Mouse (Mus musculus) megakaryocyte-erythroid progenitor cell, adult 5-6 weeks (primary cell): Measurements from ENCODE around the gene Ptpro. TPM values are rescaled to one million over a fixed set of nuclear protein-coding genes. Genes with fewer than 3 reads are reported as not detected.
"Not testable (repeated sequence)": the region's sequence is repeated elsewhere in the genome, so short reads cannot be mapped to it uniquely, and the experiment has no call there.

Source experiments
- ATAC-seq: replicated peaks from 2 replicates; pipeline ENCODE4 v1.8.0; 2016; ENCODE audit warnings: mild to moderate bottlenecking, inconsistent platforms; ENCODE audit not compliant: severe bottlenecking, poor library complexity, low FRiP score, low TSS enrichment
- total RNA-seq, 2 experiments: library from RNA; stranded (forward) in 1 of 2; stranded (reverse) in 1 of 2; fragments of 200-1000, 215-1000 nt in 1 of 2; fragments of >200 nt in 1 of 2; fragmentation: Nextera tagmentation in 1 of 2; gene quantifications; 2 replicates each; pipeline ENCODE4 v1.2.3; 2014 to 2017

Ptpro gene
- total RNA-seq, 2 experiments from 2014 or later, result not detected

DNA sequence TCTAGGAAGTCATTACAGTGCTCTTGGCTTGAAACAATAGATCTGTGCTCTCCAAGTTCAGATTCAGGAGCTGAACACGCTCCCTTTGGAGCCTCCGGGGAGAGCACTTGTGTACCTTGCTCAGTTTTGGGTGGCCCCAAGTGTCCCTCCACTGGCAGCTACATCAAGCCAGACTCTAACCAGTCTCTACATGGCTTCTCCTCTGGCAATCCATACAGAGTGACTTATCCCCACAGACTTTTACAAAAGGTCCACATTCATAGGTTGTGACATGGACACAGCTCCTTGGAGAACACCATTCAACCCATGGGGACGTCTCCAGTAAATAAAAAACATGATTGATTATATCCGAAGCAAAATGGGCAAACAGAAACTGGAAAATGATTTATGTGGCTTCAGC is 185.4 kb downstream of the Ptpro start:
- ATAC-seq, result no peak

GRCm38 (mm10) chr6:137437902-137438580 is 185.9 kb downstream of the Ptpro start:
- no peak for ATAC-seq

DNA sequence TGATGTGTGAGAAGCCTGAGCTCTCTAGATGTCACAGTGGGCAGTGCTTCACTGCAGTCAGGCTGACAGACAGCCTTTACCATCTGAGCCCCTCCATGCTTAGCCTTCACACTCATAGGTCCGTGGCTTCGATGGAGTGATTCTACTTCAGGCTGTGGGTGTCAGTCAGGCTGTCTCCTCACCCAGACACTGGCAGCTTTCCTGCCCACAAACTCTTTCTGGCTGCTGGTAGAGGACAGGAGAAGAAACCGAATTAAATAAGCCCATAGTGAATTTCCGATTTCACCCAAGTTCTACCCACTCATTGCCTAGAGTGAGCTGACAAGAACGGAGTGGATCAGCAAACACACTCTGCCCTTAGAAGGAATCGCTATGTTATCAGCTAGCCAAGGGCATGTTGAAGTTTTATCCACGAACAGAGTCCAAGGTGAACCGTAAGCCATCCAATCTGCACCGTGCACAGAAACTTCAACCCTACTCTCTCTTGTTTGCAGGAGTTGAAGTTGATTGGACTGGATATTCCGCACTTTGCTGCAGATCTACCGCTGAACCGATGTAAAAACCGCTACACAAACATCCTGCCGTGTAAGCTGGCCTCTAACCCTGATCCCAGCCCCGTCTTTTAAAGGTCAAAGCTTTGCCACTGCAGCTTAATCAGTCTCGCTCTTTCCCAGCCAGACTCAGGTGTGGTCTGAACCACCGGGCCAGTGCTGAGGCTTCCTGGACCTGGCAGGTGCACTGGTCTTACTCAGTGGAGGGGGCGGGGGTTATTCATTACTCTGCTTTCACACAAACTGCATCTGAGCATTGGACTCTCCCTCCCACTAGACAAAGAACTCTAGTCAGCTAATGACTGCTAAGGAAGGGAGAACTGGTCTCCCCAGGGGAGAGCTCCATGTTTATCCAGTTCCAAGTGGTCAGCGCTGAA is 188.7 kb downstream of the Ptpro start:
- ATAC-seq, result no peak

GRCm38 (mm10) chr6:137443089-137443488 is 191.0 kb downstream of the Ptpro start:
- ATAC-seq, result no peak

DNA sequence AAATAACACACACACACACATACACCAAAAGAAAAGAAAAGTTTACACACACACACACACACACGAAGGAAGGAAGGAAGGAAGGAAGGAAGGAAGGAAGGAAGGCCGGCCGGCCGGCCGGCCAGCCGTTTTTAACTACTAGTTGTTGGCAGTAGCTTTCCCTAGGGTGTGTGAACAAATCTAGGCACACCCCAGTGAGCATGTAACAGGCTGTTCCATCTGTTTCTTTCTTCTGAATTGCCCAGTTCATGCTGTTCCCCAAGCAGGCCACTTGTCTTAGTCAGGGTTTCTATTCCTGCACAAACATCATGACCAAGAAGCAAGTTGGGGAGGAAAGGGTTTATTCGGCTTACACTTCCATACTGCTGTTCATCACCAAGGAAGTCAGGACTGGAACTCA is 194.0 kb downstream of the Ptpro start:
- ATAC-seq, result not testable (repeated sequence)

- ATAC-seq, result peak; percentile 98
Observed at GRCm38 (mm10) chr6:137455537-137456041, 203.5 kb downstream of the Ptpro start.

- ATAC-seq, result no peak
Observed at GRCm38 (mm10) chr6:137456064-137456463, 203.9 kb downstream of the Ptpro start.

DNA sequence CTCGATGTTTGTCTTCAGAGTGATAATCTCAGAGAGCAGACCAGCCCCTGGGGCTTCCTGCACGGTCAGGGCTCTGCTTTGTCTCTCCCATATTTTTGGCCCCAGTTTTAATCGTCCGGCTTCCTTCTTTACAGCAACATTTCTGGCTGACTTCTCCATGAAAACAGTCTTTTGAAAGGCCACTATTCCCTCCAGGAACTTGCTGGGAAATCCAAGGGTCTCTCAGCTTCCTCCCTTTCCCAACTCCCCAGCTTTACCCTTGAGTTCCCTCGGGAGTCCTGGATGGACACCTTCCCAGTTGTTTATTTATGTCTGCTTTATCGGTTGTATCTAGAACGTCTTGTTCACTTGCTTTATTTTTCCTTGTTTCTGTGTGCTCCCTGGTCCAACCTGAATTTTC is 205.1 kb downstream of the Ptpro start:
- no peak for ATAC-seq

DNA sequence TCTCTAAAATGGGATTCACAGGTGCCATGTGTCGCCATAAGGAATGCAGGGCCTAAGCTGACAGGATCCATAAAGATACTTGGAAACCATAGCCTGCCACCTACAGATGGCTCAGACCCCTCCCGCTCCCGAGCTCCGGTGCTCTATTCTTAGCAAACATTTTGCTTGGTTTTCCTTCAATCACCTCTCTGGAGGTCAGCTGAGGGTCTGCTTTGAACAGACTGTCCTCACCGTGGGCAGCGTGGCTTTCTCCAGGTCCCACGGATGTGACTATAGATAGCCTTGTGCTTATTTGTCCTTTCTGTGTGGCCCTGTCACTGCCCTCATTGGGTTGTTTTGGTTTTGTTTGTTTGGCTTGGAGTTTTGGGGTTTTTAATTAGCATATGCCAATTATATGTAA is 206.0 kb downstream of the Ptpro start:
- no peak for ATAC-seq

GRCm38 (mm10) chr6:137463771-137464170 is 211.7 kb downstream of the Ptpro start:
- ATAC-seq, result no peak

- ATAC-seq, result no peak
Observed at GRCm38 (mm10) chr6:137465253-137465652, 213.1 kb downstream of the Ptpro start.

DNA sequence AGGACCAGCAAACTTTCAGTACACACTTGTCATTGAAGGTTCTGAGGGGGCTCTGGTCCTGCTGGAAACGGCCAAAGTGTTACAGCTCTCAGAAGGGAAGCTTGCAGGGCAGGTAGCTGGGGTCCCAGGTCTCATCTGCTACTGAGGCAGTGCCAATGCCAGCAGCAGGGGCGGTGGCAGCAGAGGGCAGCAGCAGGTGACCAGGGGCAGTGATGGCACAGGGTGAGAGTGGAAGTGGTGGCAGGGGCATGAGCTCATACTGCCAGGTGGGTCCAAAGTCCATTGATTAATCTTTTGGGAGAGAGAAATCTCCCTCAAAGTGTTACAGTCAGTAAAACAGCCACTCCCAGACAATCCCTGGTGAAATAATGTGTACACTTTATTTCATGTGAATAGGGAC is 214.1 kb downstream of the Ptpro start:
- no peak for ATAC-seq

DNA sequence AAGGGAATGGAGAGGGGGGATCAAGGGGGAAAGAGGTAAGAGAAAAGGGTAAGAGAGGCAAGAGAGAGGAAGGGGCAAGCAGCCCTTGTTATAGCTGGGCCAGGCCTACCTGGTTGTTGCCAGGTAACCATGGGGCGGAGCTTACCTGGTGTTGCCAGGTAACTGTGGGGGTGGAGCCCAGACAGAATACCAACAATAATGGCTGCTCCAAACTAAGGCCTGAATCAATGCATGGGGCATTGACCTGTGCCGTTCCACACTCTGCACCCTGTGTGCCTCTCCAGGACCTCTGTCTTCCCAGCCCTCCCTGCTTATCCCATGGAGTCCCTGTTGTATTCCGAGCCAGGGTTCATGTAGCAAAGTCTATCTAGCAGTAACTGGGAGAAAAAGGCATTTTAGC is 215.6 kb downstream of the Ptpro start:
- no peak for ATAC-seq

GRCm38 (mm10) chr6:137469541-137469940 is 217.4 kb downstream of the Ptpro start:
- ATAC-seq, result no peak

GRCm38 (mm10) chr6:137470901-137471598 is 218.9 kb downstream of the Ptpro start:
- peak; percentile 88 for ATAC-seq

GRCm38 (mm10) chr6:137472129-137472528 is 220.0 kb downstream of the Ptpro start:
- ATAC-seq, result no peak

GRCm38 (mm10) chr6:137473433-137473832 is 221.3 kb downstream of the Ptpro start:
- ATAC-seq, result no peak

DNA sequence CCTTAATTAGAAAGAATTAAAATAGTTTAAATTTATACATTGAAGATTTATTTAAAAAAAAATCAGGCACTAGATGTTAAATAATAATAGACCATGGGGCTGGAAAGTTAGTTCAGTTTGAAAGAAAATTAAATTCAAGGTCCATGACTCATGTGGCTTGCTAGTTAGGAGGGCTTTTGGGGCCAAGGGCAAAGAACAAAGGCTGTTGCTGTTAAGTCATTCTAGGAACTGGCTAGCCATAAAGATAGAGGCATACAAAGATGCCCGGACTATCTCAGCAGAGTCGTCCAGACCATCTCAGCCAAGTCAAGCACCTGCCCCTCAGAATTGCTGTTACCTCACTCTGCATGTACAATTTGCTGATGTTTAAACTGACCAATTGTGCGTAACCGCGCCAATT is 223.6 kb downstream of the Ptpro start:
- not testable (repeated sequence) for ATAC-seq

GRCm38 (mm10) chr6:137482891-137483290 is 230.8 kb downstream of the Ptpro start:
- no peak for ATAC-seq

DNA sequence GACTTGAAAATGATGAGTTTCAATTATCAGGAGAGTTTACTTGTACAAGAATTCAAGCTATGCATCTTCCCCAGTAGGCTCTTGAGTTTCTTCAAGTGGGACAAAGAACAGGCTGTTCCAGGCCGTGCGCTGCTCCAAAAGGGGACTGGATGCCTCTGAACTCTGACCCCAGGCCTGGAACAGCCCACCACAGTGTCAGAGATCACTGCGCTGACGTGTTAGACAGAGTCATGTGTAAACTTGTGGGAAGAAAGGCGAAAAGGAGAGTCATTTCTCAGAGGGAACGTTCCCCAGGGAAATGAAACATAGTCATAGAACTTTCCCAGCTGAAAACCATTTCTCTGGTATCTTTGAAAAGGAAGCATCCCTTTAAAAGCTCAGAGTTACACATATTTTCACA is 235.3 kb downstream of the Ptpro start:
- no peak for ATAC-seq
